Mouse (Mus musculus) lung, embryonic 16.5 days (tissue): ENCODE data around the gene Gm49711. TPM values are rescaled to one million over a fixed set of nuclear protein-coding genes. Genes with fewer than 3 reads are reported as not detected.
"Not testable (repeated sequence)": the region's sequence is repeated elsewhere in the genome, so short reads cannot be mapped to it uniquely, and the experiment has no call there.

Experiments
- ATAC-seq: fragments of 200-750 bp; cut with Nextera tagmentation; 2 replicates; pipeline ENCODE4 v1.8.0; 2017; ENCODE audit warnings: low read depth, mild to moderate bottlenecking, moderate library complexity
- H3K27ac ChIP-seq: fragments of 300-500 bp; sonication (generic); 2 replicates; pipeline ENCODE4 v1.5.1; 2014; ENCODE audit warnings: mild to moderate bottlenecking, control low read depth, low read length
- H3K27me3 ChIP-seq: fragments of 300-500 bp; sonication (generic); 2 replicates; pipeline ENCODE4 v1.6.1; 2014; ENCODE audit warnings: low read depth, low read length, mixed read lengths; ENCODE audit not compliant: control insufficient read depth, insufficient read depth
- H3K36me3 ChIP-seq: fragments of 300-500 bp; sonication (generic); 2 replicates; pipeline ENCODE4 v1.6.1; 2014; ENCODE audit warnings: low read length; ENCODE audit not compliant: control insufficient read depth, insufficient read depth
- H3K4me1 ChIP-seq: fragments of 300-500 bp; sonication (generic); replicated peaks from 2 replicates; pipeline ENCODE4 v1.6.1; 2014; ENCODE audit warnings: low read length, mixed read lengths; ENCODE audit not compliant: control insufficient read depth, insufficient read depth
- H3K4me2 ChIP-seq: fragments of 300-500 bp; sonication (generic); 2 replicates; pipeline ENCODE4 v1.6.1; 2014; ENCODE audit warnings: low read depth, low read length, control low read depth
- H3K4me3 ChIP-seq: fragments of 300-500 bp; sonication (generic); 2 replicates; pipeline ENCODE4 v1.5.1; 2014; ENCODE audit warnings: mild to moderate bottlenecking, low read length, control low read depth
- H3K9ac ChIP-seq: fragments of 300-500 bp; sonication (generic); 2 replicates; pipeline ENCODE4 v1.6.1; 2014; ENCODE audit warnings: low read length, control low read depth
- H3K9me3 ChIP-seq: fragments of 300-500 bp; sonication (generic); 2 replicates; pipeline ENCODE4 v1.6.1; 2016; ENCODE audit warnings: low read length; ENCODE audit not compliant: control insufficient read depth
- WGBS: fragments of 180-500 bp; shearing (Covaris S2); extraction: QIAGEN DNeasy Blood & Tissue Kit; methylation state at CpG from one replicate; pipeline ENCODE4 v1.1.7; 2014; 5-methylcytosine and 5-hydroxymethylcytosine counted together
- polyA plus RNA-seq: library from polyadenylated mRNA; unstranded; fragments of >200 nt; fragmentation: Nextera tagmentation; extraction: Ambion mirVana; gene quantifications from 2 replicates; pipeline ENCODE4 v1.2.1, GENCODE M21; 2015

Gm49711 gene
- polyA plus RNA-seq, 1 experiment from 2014 or later: not detected

- Histone ChIP-seq H3K36me3 (no peaks in the 10 kb centered on the region), H3K9ac (no peak overlapping the region), H3K9me3 (no peaks in the 10 kb centered on the region), H3K27ac (no peak overlapping the region), H3K4me1 (no peaks in the 10 kb centered on the region), H3K4me3 (no peak overlapping the region), H3K27me3 (no peaks in the 10 kb centered on the region), H3K4me2 (no peak overlapping the region)
- ATAC-seq: no peak
- WGBS: 93% methylated on average over 1 of the region's 1 CpGs
Observed at GRCm38 (mm10) chr16:92177718-92178117, 119.6 kb downstream of the Gm49711 start.

GRCm38 (mm10) chr16:92179306-92179705 is 121.2 kb downstream of the Gm49711 start:
- no peak for ATAC-seq
- WGBS: 66% methylated on average over 8 of the region's 8 CpGs
- Histone ChIP-seq H3K4me1 (no peaks in the 10 kb centered on the region), H3K27me3 (no peaks in the 10 kb centered on the region), H3K9ac (no peak overlapping the region), H3K27ac (no peak overlapping the region), H3K9me3 (no peaks in the 10 kb centered on the region), H3K4me2 (no peak overlapping the region), H3K36me3 (no peaks in the 10 kb centered on the region), H3K4me3 (no peak overlapping the region)

- ATAC-seq: no peak
- 12% methylated on average over 4 of the region's 4 CpGs for WGBS
Observed at GRCm38 (mm10) chr16:92183477-92183876, 125.4 kb downstream of the Gm49711 start.

GRCm38 (mm10) chr16:92190603-92191002 is 132.5 kb downstream of the Gm49711 start:
- no peak overlapping the region for H3K4me3 ChIP-seq
- H3K27ac ChIP-seq: no peak overlapping the region
- H3K9me3 ChIP-seq: peaks cover 4% of the 10 kb centered on the region
- H3K4me2 ChIP-seq: no peak overlapping the region
- H3K27me3 ChIP-seq: no peaks in the 10 kb centered on the region
- no peak for ATAC-seq
- no peaks in the 10 kb centered on the region for H3K36me3 ChIP-seq
- H3K9ac ChIP-seq: no peak overlapping the region
- H3K4me1 ChIP-seq: no peaks in the 10 kb centered on the region

More at GRCm38 (mm10) chr16:92183477-92183876, 125.4 kb downstream of the Gm49711 start:
- Histone ChIP-seq H3K4me3 (no peak overlapping the region), H3K36me3 (no peaks in the 10 kb centered on the region), H3K4me1 (no peaks in the 10 kb centered on the region), H3K9ac (no peak overlapping the region), H3K9me3 (no peaks in the 10 kb centered on the region), H3K4me2 (no peak overlapping the region), H3K27ac (no peak overlapping the region), H3K27me3 (no peaks in the 10 kb centered on the region)

DNA sequence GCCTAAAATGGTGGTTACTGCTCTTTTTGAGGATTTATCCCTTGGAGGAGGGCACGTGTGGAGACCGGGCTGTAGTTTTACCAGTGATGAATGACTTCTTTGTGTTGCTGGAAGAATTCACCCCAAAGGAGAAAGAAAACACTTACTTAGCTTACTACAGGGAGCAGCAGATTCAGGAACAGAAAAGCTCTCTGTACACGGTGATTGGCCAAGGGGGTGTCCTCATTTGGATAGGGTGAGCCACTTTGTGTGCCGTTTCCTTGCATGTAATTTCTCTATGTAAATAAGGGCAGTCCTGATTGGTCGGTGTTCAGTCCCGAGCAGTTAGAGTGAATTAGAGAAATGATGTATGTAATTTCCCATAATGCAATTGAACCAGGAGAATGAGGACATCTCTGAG is 137.0 kb downstream of the Gm49711 start:
- H3K4me3 ChIP-seq: no peak overlapping the region
- H3K27ac ChIP-seq: no peak overlapping the region
- no peak for ATAC-seq
- 54% methylated on average over 6 of the region's 6 CpGs for WGBS
- H3K4me1 ChIP-seq: no peaks in the 10 kb centered on the region
- H3K9me3 ChIP-seq: peaks cover 4% of the 10 kb centered on the region
- no peaks in the 10 kb centered on the region for H3K36me3 ChIP-seq
- no peaks in the 10 kb centered on the region for H3K27me3 ChIP-seq
- no peak overlapping the region for H3K9ac ChIP-seq
- no peak overlapping the region for H3K4me2 ChIP-seq

DNA sequence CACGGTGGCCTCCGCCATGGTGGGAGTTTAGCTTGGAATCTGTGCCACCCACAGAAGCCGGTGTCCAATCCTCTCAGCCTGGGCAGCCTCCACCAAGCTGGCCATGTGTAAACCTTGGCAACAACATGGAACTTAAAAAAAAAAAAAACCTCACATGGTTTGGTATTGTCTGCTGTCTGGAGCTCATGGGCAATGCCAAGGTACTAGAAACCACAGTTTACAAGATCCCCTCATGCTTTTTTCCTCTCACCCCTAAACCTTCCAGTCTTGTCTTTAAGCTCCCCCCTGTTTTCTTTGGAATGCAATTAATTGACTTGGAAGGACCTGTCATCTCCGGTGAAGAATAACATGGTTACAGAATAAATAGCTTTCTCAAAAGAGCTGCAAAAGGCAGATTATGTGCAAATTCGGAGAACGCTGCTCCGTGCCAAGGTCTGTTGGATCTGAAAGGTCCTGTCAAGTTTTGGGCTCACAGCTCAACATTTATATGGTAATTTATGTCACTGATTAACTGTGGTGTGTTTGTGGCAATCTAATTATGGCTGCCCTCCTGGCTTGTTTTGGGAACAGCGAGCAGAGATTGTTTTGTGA is 138.7 kb downstream of the Gm49711 start:
- Histone ChIP-seq H3K27ac (no peak overlapping the region), H3K36me3 (no peaks in the 10 kb centered on the region), H3K4me1 (no peaks in the 10 kb centered on the region), H3K9ac (no peak overlapping the region), H3K27me3 (no peaks in the 10 kb centered on the region), H3K9me3 (peaks cover 4% of the 10 kb centered on the region), H3K4me2 (no peak overlapping the region), H3K4me3 (no peak overlapping the region)
- 67% methylated on average over 8 of the region's 8 CpGs for WGBS
- ATAC-seq: 0 out of 2 replicates have a peak, but pooled peaks have one; percentile 17

- no peak overlapping the region for H3K27ac ChIP-seq
- H3K4me2 ChIP-seq: no peak overlapping the region
- WGBS: 70% methylated on average over 7 of the region's 7 CpGs
- no peaks in the 10 kb centered on the region for H3K36me3 ChIP-seq
- H3K9me3 ChIP-seq: no peaks in the 10 kb centered on the region
- H3K4me3 ChIP-seq: no peak overlapping the region
- H3K9ac ChIP-seq: no peak overlapping the region
- no peak for ATAC-seq
- H3K4me1 ChIP-seq: no peaks in the 10 kb centered on the region
- H3K27me3 ChIP-seq: no peaks in the 10 kb centered on the region
Observed at GRCm38 (mm10) chr16:92200615-92201014, 142.5 kb downstream of the Gm49711 start.

DNA sequence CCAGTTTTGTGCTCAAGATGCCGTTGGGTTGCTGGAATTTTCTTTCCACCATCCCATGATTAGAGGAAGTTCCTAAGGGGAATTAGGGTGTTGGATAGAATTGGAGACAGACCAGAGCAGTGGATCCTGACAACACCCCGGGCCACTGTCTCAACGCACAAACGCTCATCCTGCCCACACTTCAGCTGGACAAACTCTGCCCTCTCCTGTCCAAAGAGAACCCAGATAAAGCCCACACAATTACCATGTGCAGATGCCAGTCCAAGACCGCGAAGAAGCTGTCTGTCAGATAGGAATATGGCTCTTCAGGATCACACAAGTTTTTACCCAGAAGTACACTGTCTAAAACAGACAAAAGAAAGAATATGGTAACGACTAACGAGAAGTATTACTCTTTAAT is 145.5 kb downstream of the Gm49711 start:
- H3K9ac ChIP-seq: no peak overlapping the region
- H3K36me3 ChIP-seq: no peaks in the 10 kb centered on the region
- H3K4me2 ChIP-seq: no peak overlapping the region
- WGBS: 69% methylated on average over 8 of the region's 8 CpGs
- no peaks in the 10 kb centered on the region for H3K9me3 ChIP-seq
- H3K27me3 ChIP-seq: no peaks in the 10 kb centered on the region
- ATAC-seq: no peak
- H3K4me3 ChIP-seq: no peak overlapping the region
- no peak overlapping the region for H3K27ac ChIP-seq
- no peaks in the 10 kb centered on the region for H3K4me1 ChIP-seq

DNA sequence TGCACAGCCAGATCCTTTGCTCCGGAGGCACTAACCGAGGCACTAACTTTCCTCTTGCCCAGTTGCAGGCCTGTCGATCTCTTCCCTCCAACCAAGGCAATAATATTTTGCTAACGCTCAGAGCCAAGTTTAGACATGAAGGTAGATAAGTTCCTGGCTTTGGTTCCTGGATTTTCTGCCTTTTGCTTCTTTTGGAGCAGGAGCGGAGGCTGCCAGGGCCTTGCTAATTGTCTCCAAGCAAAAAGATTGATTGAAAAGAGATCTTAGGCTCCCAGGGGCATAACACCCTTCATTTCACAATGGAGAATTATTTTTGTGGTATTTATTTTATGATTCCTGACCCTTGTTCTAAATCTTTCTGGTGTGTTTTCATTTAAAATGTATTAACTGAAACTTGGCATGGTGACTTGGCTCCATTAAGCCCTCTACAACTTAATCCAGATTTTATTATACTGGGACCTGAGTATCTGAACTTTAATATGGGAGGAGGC is 151.2 kb downstream of the Gm49711 start:
- 84% methylated on average over 5 of the region's 5 CpGs for WGBS
- no peak overlapping the region for H3K27ac ChIP-seq
- no peak for ATAC-seq

DNA sequence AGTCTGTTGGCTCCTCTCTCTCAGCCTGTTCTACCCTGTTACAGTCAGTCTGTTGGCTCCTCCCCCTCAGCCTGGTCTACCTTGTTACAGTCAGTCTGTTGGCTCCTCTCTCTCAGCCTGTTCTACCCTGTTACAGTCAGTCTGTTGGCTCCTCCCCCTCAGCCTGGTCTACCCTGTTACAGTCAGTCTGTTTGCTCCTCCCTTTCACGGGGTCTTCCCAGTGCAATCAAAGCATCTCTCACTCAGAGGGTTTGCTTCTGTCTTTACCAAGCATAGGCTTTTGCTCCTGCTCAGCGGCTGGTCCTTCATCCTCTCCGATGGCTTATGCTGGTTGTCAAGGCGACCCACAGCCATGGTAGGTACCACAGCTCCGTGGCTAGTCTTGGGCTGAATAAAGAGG is 152.2 kb downstream of the Gm49711 start:
- H3K4me1 ChIP-seq, H3K9me3 ChIP-seq, H3K4me2 ChIP-seq, ATAC-seq, H3K27ac ChIP-seq, H3K4me3 ChIP-seq, H3K27me3 ChIP-seq, H3K36me3 ChIP-seq, H3K9ac ChIP-seq: not testable (repeated sequence)
- WGBS: 80% methylated on average over 5 of the region's 5 CpGs

More for the DNA sequence above, 151.2 kb downstream of the Gm49711 start:
- Histone ChIP-seq H3K4me3 (no peak overlapping the region), H3K9ac (no peak overlapping the region), H3K27me3 (no peaks in the 10 kb centered on the region), H3K36me3 (no peaks in the 10 kb centered on the region), H3K4me1 (no peaks in the 10 kb centered on the region), H3K4me2 (no peak overlapping the region), H3K9me3 (no peaks in the 10 kb centered on the region)
